Mouse (Mus musculus): ENCODE results near the gene Disc1. TPM values are rescaled to one million over a fixed set of nuclear protein-coding genes. Genes with fewer than 3 reads are reported as not detected.
A peak's percentile ranks its signal among the peaks of the same experiment; 100 is the strongest.

Disc1 gene
- polyA plus RNA-seq, 1 experiment from 2014 or later = 0.96 TPM

DNA sequence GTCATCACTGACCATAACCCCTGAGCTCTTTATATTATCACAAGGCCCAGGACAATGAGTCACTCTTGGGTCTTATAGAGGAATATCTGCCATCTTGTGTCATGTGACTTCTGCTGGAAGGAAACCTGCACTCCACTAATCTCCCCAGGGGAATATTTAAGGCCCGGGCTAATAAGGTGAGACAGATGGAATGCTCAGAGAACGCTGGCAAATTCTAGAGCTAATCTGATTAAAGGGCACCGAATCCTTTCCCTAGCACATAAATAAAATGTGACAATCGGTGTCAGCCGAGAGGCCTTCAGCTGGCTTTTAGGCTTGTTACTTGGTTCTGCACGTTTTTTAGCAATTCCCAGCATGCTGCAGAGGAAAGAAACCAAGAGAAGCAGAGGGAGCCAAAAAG, 15.7 kb downstream of the Disc1 start:
- no peaks in the 10 kb centered on the region for H3K36me3 ChIP-seq (ENCODE audit: control insufficient read depth, insufficient read depth, low read length)
- H3K27ac ChIP-seq (replicated peaks; ENCODE audit: low read depth, low read length) = no peak overlapping the region
- H3K4me2 ChIP-seq (ENCODE audit: low read depth, severe bottlenecking) = no peak overlapping the region
- no peaks in the 10 kb centered on the region for H3K27me3 ChIP-seq (ENCODE audit: control insufficient read depth, insufficient read depth, low read length)
- DNase-seq (ENCODE audit: low spot score) = no peak
- no peak overlapping the region for H3K9ac ChIP-seq (ENCODE audit: low read length)
- no peak for ATAC-seq (ENCODE audit: insufficient number of reproducible peaks, low FRiP score, low TSS enrichment, low read depth)
- H3K9me3 ChIP-seq (ENCODE audit: control insufficient read depth, low read length) = no peaks in the 10 kb centered on the region
- H3K4me3 ChIP-seq (ENCODE audit: low read depth, low read length) = no peak overlapping the region
- peaks cover 6% of the 10 kb centered on the region; the same call in 1 of the 2 replicates for H3K4me1 ChIP-seq (ENCODE audit: control insufficient read depth, insufficient read depth, low read length)
- WGBS = 38% methylated on average over 6 of the region's 6 CpGs

DNA sequence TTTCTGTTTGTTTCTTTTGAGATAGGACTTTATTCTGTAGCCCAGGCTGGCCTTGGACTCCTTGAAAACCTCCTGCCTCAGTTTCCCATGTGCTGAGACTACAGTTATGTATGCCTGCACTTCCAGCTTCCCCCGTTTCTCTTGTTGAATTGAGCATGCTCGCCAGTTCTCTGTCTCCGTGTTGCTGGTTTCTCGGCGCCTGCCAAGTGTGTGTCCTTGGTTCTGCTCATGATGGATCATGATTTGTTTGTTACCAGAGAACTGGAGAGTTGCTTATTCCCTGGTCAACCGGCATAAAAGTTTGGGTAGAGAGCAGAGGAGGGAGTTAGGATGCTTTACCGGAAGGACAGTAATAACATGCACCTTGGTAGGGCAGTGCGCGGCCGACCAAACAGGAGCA, 20.1 kb downstream of the Disc1 start:
- Histone ChIP-seq H3K9me3 (ENCODE audit: control insufficient read depth, low read length) (no peaks in the 10 kb centered on the region), H3K4me2 (ENCODE audit: low read depth, severe bottlenecking) (no peak overlapping the region), H3K4me1 (ENCODE audit: control insufficient read depth, insufficient read depth, low read length) (0 out of 2 replicates have a peak, but pooled peaks cover 5% of the 10 kb centered on the region), H3K9ac (ENCODE audit: low read length) (no peak overlapping the region), H3K36me3 (ENCODE audit: control insufficient read depth, insufficient read depth, low read length) (no peaks in the 10 kb centered on the region), H3K27me3 (ENCODE audit: control insufficient read depth, insufficient read depth, low read length) (no peaks in the 10 kb centered on the region), H3K4me3 (ENCODE audit: low read depth, low read length) (no peak overlapping the region), H3K27ac (replicated peaks; ENCODE audit: low read depth, low read length) (no peak overlapping the region)
- no peak for DNase-seq (ENCODE audit: low spot score)
- 93% methylated on average over 10 of the region's 10 CpGs for WGBS
- ATAC-seq (ENCODE audit: insufficient number of reproducible peaks, low FRiP score, low TSS enrichment, low read depth) = no peak

DNA sequence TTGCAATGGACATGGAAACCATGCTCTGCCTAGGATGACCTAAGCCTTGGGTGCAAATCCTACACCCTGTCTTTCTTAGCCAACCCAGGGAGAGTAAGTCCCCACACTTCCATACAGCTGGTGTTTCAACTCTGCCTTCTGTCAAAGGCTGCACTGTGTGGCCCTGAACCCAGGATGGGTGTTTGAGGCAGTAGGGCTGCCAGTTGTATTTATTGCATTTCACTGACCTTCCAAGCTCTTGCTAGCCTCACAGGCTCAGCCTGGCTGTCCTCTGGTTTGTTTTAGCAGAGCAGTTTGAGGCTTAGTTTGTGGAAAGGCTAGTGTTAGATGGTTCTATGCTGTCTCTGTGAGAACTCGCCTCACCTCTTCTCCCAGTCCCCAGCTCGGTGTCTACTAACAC, 20.6 kb downstream of the Disc1 start:
- no peaks in the 10 kb centered on the region for H3K36me3 ChIP-seq (ENCODE audit: control insufficient read depth, insufficient read depth, low read length)
- no peak for DNase-seq (ENCODE audit: low spot score)

DNA sequence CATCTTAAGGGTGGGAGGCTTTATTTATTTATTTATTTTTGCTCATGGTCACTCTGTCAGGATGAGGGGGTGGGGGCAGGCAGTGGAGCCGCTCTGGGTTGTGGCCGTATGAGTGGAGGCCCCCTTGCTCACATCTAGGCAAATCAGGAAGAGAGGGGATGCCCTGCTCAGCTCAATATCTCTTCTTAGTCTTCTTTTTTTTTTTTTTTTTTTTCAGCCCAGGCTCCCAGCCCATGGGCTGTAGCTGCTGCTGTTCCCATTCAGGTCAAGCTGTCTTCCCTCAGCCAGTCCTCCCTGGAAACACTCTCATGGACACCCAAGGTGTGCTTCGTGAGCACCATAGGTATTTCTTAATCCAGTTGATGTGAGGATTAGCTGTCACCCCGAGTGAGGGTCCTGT, 21.4 kb downstream of the Disc1 start:
- ATAC-seq (ENCODE audit: insufficient number of reproducible peaks, low FRiP score, low TSS enrichment, low read depth) (no peak), DNase-seq (ENCODE audit: low spot score) (no peak)
- 0 out of 2 replicates have a peak, but pooled peaks cover 5% of the 10 kb centered on the region for H3K4me1 ChIP-seq (ENCODE audit: control insufficient read depth, insufficient read depth, low read length)
- H3K4me3 ChIP-seq (ENCODE audit: low read depth, low read length) = no peak overlapping the region
- no peaks in the 10 kb centered on the region for H3K9me3 ChIP-seq (ENCODE audit: control insufficient read depth, low read length)
- no peak overlapping the region for H3K27ac ChIP-seq (replicated peaks; ENCODE audit: low read depth, low read length)
- WGBS = 85% methylated on average over 4 of the region's 4 CpGs
- H3K36me3 ChIP-seq (ENCODE audit: control insufficient read depth, insufficient read depth, low read length) = no peaks in the 10 kb centered on the region
- H3K27me3 ChIP-seq (ENCODE audit: control insufficient read depth, insufficient read depth, low read length) = no peaks in the 10 kb centered on the region
- H3K4me2 ChIP-seq (ENCODE audit: low read depth, severe bottlenecking) = no peak overlapping the region
- no peak overlapping the region for H3K9ac ChIP-seq (ENCODE audit: low read length)

More for the DNA sequence above, 20.6 kb downstream of the Disc1 start:
- H3K9me3 ChIP-seq (ENCODE audit: control insufficient read depth, low read length) = no peaks in the 10 kb centered on the region
- H3K4me1 ChIP-seq (ENCODE audit: control insufficient read depth, insufficient read depth, low read length) = 0 out of 2 replicates have a peak, but pooled peaks cover 5% of the 10 kb centered on the region
- no peak overlapping the region for H3K4me2 ChIP-seq (ENCODE audit: low read depth, severe bottlenecking)
- no peak overlapping the region for H3K9ac ChIP-seq (ENCODE audit: low read length)
- no peak for ATAC-seq (ENCODE audit: insufficient number of reproducible peaks, low FRiP score, low TSS enrichment, low read depth)
- 93% methylated on average over 2 of the region's 2 CpGs for WGBS
- H3K27me3 ChIP-seq (ENCODE audit: control insufficient read depth, insufficient read depth, low read length) = no peaks in the 10 kb centered on the region
- H3K4me3 ChIP-seq (ENCODE audit: low read depth, low read length) = no peak overlapping the region
- H3K27ac ChIP-seq (replicated peaks; ENCODE audit: low read depth, low read length) = no peak overlapping the region

DNA sequence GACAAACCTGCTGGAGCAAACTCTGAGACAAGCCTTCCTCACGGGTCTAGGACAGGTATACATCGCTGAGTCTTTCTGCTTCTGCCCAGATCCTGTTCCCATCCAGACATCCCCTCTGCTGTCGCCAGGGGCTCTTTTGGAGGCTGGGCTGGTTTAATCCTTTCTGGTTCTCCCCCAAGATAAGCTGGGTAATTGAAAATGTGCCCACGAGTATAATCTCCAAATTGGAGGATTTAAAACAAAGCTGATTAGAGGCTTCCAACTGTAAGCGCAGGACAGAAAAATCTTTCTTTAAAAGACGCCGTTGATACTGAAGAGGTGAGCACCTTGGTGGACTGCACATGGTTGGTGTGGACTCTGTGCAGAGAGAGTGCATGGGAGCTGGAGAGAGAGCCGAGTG, 23.3 kb downstream of the Disc1 start:
- Histone ChIP-seq H3K9ac (ENCODE audit: low read length) (no peak overlapping the region), H3K4me1 (ENCODE audit: control insufficient read depth, insufficient read depth, low read length) (0 out of 2 replicates have a peak, but pooled peaks cover 5% of the 10 kb centered on the region), H3K27ac (replicated peaks; ENCODE audit: low read depth, low read length) (no peak overlapping the region), H3K9me3 (ENCODE audit: control insufficient read depth, low read length) (no peaks in the 10 kb centered on the region), H3K4me3 (ENCODE audit: low read depth, low read length) (no peak overlapping the region), H3K27me3 (ENCODE audit: control insufficient read depth, insufficient read depth, low read length) (no peaks in the 10 kb centered on the region), H3K36me3 (ENCODE audit: control insufficient read depth, insufficient read depth, low read length) (no peaks in the 10 kb centered on the region), H3K4me2 (ENCODE audit: low read depth, severe bottlenecking) (no peak overlapping the region)
- 84% methylated on average over 8 of the region's 8 CpGs for WGBS
- DNase-seq (ENCODE audit: low spot score) (no peak), ATAC-seq (ENCODE audit: insufficient number of reproducible peaks, low FRiP score, low TSS enrichment, low read depth) (no peak)

DNA sequence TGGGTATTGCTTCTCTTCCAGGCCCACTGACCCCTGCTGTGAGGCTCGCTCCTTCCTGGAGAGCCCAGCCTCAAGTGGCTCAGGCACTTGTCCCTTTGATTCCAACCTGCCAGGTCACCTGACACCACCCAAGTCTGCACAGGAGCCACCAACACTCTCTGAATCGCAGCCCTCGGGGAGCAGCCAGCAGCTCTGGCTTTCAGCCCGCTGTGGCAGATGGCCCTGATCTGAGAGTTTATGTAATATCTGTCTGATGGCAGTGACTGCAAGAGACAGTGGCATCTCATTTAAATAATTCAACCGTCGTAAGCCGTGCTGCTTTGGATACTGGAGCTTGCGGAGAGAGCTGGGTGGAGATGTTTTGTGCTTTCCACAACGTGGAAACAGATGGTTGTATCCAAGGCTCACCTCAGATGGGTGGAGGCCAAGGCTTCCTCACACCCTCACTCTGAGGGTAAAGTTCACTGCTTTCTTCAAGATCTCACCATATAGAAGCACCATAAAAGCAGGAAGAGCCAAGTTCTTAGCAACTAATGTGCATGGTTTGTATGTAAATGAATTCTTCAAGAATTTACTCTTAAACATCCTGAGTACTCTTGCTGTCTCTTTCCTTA, 24.9 kb downstream of the Disc1 start:
- peaks cover 10% of the 10 kb centered on the region for H3K4me1 ChIP-seq (ENCODE audit: control insufficient read depth, insufficient read depth, low read length)
- no peak for ATAC-seq (ENCODE audit: insufficient number of reproducible peaks, low FRiP score, low TSS enrichment, low read depth)
- H3K36me3 ChIP-seq (ENCODE audit: control insufficient read depth, insufficient read depth, low read length) = no peaks in the 10 kb centered on the region
- H3K27ac ChIP-seq (replicated peaks; ENCODE audit: low read depth, low read length) = no peak overlapping the region
- no peaks in the 10 kb centered on the region for H3K27me3 ChIP-seq (ENCODE audit: control insufficient read depth, insufficient read depth, low read length)
- H3K9me3 ChIP-seq (ENCODE audit: control insufficient read depth, low read length) = no peaks in the 10 kb centered on the region
- no peak overlapping the region for H3K4me3 ChIP-seq (ENCODE audit: low read depth, low read length)
- 62% methylated on average over 9 of the region's 9 CpGs for WGBS
- H3K9ac ChIP-seq (ENCODE audit: low read length) = no peak overlapping the region
- no peak for DNase-seq (ENCODE audit: low spot score)
- no peak overlapping the region for H3K4me2 ChIP-seq (ENCODE audit: low read depth, severe bottlenecking)

DNA sequence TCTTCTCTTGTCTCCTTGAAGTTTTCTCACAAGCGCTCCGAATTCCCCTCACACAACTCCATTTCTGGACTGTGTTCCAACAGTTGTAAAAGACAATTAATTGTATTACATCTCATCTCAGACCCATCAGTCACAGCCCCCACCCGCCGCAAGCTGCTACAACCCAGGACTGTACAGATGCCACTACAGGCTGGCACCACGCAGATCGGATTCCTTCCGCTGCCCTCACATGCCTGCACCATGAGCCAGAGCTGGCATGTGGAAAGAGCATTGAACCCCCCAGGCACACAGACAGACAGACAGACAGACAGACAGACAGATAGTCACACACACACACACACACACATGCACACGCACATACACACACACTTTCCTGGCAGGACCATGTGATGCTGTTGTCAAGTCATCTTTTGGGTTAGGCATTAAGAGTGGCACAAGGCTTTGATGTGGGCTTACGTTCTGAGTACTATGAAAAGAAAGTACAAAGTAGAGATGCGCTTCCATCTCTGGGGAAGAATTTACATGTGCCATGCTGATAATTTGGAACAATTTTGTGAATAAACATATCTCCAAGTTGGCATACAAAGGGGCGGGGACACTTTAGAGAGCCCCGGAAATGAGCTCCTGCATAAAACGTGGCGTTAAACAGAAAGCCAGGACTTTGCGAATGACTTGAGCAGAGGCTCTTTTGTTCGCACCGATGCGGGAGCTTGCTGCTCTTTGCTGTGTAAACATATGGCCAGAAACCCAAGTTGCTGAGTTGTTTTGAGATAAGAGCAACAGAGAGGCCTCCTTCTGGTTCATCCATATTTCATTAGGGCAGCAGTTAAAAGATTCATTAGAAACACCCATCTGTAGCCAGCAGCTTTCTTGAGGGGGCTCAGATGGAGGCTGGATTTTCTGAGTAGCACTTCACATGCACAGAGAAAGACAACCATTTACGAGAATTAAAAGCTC, 26.7 kb downstream of the Disc1 start:
- ATAC-seq (ENCODE audit: insufficient number of reproducible peaks, low FRiP score, low TSS enrichment, low read depth) (no peak), DNase-seq (ENCODE audit: low spot score) (no peak)
- Histone ChIP-seq H3K9me3 (ENCODE audit: control insufficient read depth, low read length) (no peaks in the 10 kb centered on the region), H3K4me3 (ENCODE audit: low read depth, low read length) (no peak overlapping the region), H3K27ac (replicated peaks; ENCODE audit: low read depth, low read length) (no peak overlapping the region), H3K27me3 (ENCODE audit: control insufficient read depth, insufficient read depth, low read length) (no peaks in the 10 kb centered on the region), H3K9ac (ENCODE audit: low read length) (no peak overlapping the region), H3K4me1 (ENCODE audit: control insufficient read depth, insufficient read depth, low read length) (peaks cover 18% of the 10 kb centered on the region), H3K4me2 (ENCODE audit: low read depth, severe bottlenecking) (no peak overlapping the region), H3K36me3 (ENCODE audit: control insufficient read depth, insufficient read depth, low read length) (no peaks in the 10 kb centered on the region)
- WGBS = 84% methylated on average over 19 of the region's 19 CpGs

DNA sequence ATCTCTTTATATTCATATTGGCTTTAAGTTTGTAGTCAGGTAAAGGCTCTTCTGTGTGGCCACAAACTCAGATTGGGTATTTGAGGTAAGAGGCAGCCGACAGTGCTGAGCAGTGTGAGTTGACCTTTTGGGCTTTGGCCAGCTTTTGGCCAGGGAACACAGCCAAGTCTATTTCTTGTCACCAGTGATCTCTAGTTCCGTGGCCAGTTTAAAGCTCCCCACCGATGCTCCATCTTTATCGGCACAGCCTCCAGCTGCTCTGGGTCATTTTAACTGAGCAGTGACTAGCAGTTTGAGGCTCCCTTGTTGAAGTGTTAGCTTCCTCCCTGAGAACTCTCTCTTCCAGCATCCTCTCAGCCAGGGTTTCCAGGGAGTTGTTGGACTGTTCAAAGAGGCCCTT, 29.8 kb downstream of the Disc1 start:
- Histone ChIP-seq H3K4me2 (ENCODE audit: low read depth, severe bottlenecking) (no peak overlapping the region), H3K27me3 (ENCODE audit: control insufficient read depth, insufficient read depth, low read length) (no peaks in the 10 kb centered on the region), H3K9ac (ENCODE audit: low read length) (no peak overlapping the region), H3K4me1 (ENCODE audit: control insufficient read depth, insufficient read depth, low read length) (peaks cover 13% of the 10 kb centered on the region), H3K27ac (replicated peaks; ENCODE audit: low read depth, low read length) (peak overlapping the region; percentile 72), H3K9me3 (ENCODE audit: control insufficient read depth, low read length) (no peaks in the 10 kb centered on the region), H3K4me3 (ENCODE audit: low read depth, low read length) (no peak overlapping the region), H3K36me3 (ENCODE audit: control insufficient read depth, insufficient read depth, low read length) (no peaks in the 10 kb centered on the region)
- ATAC-seq (ENCODE audit: insufficient number of reproducible peaks, low FRiP score, low TSS enrichment, low read depth) (no peak), DNase-seq (ENCODE audit: low spot score) (no peak)
- 67% methylated on average over 4 of the region's 4 CpGs for WGBS
